Mouse (Mus musculus) megakaryocyte, embryonic 14.5 days (primary cell): ENCODE measurements around the gene C4b. TPM values are rescaled to one million over a fixed set of nuclear protein-coding genes. Genes with fewer than 3 reads are reported as not detected.
"Not testable (repeated sequence)": the region's sequence is repeated elsewhere in the genome, so short reads cannot be mapped to it uniquely, and the experiment has no call there.

Experiments
- H3K27me3 ChIP-seq: replicated peaks from 2 replicates; pipeline ENCODE3; 2012; ENCODE audit warnings: inconsistent platforms
- H3K36me3 ChIP-seq: replicated peaks from 2 replicates; pipeline ENCODE3; 2012; ENCODE audit warnings: low read length, inconsistent platforms, mixed read lengths
- H3K4me1 ChIP-seq: 2 replicates; pipeline ENCODE4 v1.6.1; 2012; ENCODE audit warnings: inconsistent platforms
- H3K4me3 ChIP-seq: replicated peaks from 2 replicates; pipeline ENCODE3; 2012; ENCODE audit warnings: moderate library complexity, mild to moderate bottlenecking, inconsistent platforms
- H3K9me3 ChIP-seq: 2 replicates; pipeline ENCODE4 v1.6.1; 2012; ENCODE audit warnings: inconsistent platforms
- FLI1 ChIP-seq: IDR thresholded peaks from 2 replicates; pipeline ENCODE4 v1.6.1; 2012; ENCODE audit warnings: low read length, inconsistent platforms, mixed read lengths
- GATA1 ChIP-seq: IDR thresholded peaks from 3 replicates; pipeline ENCODE4 v1.6.1; 2012; ENCODE audit warnings: mixed read lengths, low read length, inconsistent platforms, borderline replicate concordance
- polyA plus RNA-seq: library from polyadenylated mRNA; stranded (reverse); fragments of >175 nt; gene quantifications from 2 replicates; pipeline ENCODE4 v1.2.3, GENCODE M21; 2012; ENCODE audit warnings: low replicate concordance; ENCODE audit not compliant: insufficient read depth

Gene C4b
- polyA plus RNA-seq, 1 experiment = 0.06 TPM

DNA sequence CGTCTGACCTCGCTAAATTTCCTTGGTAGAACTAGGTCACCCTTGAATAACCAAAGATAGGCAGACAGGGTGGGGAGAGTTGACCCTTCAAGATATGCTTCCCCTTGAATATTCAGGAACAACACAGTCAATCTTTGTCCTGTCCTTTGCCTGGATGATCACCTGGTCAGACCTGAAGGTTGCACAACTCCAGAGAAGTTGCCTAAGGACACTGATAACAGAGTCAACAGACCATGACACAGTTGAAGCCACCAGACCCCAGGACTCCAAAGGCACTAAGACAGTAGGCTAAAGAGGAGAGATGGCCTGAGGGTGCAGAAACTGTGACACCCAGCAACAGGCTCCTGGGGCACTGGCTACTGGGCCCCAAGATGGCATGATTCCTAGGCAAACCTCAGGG, 15.8 kb downstream of the C4b start:
- Histone ChIP-seq H3K9me3 (peaks cover 10% of the 10 kb centered on the region), H3K4me3 (no peak overlapping the region), H3K27me3 (peaks cover 5% of the 10 kb centered on the region), H3K4me1 (no peaks in the 10 kb centered on the region), H3K36me3 (no peaks in the 10 kb centered on the region)
- TF ChIP-seq FLI1 (no peak), GATA1 (no peak)

DNA sequence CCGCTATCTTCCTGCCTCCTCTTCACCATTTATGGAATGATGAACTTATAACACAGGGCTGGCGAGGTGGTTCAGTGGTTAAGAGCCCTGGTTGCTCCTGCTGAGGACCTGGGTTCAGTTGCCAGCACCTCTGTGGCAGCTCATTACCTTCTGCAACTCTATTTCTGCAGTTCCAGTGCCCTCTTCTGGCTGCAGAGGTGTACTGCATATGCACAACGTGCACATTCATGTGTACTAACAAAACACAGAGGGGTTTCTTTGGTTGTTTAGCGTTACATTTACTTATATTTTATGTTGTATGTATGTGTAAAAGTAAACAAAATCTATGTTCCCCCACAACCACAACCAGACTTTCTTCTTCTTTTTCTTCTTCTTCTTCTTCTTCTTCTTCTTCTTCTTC, 20.6 kb downstream of the C4b start:
- H3K4me1 ChIP-seq = no peaks in the 10 kb centered on the region
- H3K27me3 ChIP-seq = peaks cover 3% of the 10 kb centered on the region
- H3K9me3 ChIP-seq = peaks cover 14% of the 10 kb centered on the region
- H3K4me3 ChIP-seq = no peak overlapping the region
- no peaks in the 10 kb centered on the region for H3K36me3 ChIP-seq
- TF ChIP-seq FLI1 (no peak), GATA1 (no peak)

DNA sequence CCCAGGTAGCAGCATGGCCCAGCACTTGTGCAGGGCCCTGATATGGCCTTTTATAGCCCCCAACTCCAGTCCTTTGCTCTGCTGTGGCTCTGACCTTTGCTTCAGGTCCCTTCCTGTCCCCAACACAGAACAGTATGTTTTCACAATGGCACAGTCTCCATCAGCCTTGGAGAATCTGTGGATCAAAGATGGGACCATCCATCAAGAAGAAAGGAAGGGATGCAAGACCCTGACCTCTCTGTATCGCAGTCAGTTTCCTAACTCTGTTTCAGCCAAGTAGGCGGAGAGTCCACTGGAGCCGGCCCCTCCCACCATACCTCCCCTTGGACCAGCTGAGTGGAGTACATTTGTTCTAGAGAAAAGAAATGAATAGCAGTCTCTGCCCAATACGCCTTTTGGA, 21.4 kb downstream of the C4b start:
- H3K9me3 ChIP-seq = peaks cover 14% of the 10 kb centered on the region
- H3K27me3 ChIP-seq, H3K4me1 ChIP-seq, H3K4me3 ChIP-seq, H3K36me3 ChIP-seq: not testable (repeated sequence)

DNA sequence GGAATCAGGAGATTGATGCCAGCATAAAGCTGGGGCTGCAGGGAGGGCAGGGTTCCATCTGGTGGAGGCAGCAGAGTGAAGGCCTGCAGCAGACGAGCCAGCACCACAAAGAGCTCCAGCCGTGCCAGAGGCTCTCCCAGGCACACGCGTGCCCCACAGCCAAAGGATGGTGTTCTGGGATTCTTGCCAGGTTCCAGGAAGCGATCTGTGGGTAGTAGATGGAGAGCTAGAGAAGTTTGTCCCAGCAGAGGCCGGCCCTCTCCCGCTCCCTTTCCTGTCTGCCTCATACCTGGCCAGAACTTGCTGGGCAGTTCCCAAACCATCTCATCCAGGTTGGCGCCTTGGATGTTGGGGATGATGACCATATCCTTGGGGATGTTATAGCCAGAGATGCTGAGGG, 23.8 kb downstream of the C4b start:
- not testable (repeated sequence) for H3K4me1 ChIP-seq, H3K4me3 ChIP-seq, H3K36me3 ChIP-seq
- Histone ChIP-seq H3K27me3 (peaks cover 11% of the 10 kb centered on the region), H3K9me3 (peaks cover 14% of the 10 kb centered on the region)

DNA sequence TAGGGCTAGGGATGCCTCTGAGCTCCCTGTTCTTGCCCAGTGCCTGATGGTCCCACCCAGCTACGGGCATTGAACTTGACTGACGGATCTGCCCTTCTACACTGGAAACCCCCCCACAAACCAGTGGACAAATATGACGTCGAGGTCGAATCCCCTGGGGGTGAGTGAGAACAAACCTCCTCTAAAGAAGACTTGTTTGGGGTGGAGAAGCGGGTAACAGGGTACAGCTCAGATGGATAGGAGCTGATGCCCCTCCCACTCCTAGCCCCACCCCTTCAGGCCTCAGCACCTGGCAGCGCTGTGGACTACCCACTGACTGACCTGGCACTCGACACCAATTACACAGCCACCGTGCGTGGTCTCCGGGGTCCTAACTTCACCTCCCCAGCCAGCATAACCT, 26.3 kb downstream of the C4b start:
- Histone ChIP-seq H3K4me3 (no peak overlapping the region), H3K27me3 (peaks cover 17% of the 10 kb centered on the region), H3K4me1 (no peaks in the 10 kb centered on the region), H3K36me3 (no peaks in the 10 kb centered on the region), H3K9me3 (no peaks in the 10 kb centered on the region)
- TF ChIP-seq GATA1 = no peak
- TF ChIP-seq FLI1 = no peak

DNA sequence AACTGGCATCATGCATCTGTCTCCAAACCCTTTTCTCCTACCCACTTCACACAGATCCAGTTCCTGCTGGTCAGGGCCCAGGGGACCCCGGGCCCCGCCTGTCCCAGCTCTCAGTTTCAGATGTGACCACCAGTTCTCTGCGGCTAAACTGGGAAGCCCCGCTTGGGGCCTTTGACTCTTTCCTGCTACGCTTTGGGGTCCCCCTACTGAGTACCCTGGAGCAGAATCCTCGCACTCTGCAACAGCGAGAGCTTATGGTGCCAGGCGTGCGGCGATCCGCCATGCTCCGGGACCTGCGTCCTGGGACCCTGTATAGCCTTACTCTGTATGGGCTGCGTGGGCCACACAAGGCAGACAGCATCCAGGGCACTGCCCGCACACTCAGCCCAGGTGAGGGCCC, 27.4 kb downstream of the C4b start:
- TF ChIP-seq FLI1 (no peak), GATA1 (no peak)
- Histone ChIP-seq H3K36me3 (no peaks in the 10 kb centered on the region), H3K4me3 (no peak overlapping the region), H3K4me1 (no peaks in the 10 kb centered on the region), H3K9me3 (no peaks in the 10 kb centered on the region), H3K27me3 (peaks cover 20% of the 10 kb centered on the region)

DNA sequence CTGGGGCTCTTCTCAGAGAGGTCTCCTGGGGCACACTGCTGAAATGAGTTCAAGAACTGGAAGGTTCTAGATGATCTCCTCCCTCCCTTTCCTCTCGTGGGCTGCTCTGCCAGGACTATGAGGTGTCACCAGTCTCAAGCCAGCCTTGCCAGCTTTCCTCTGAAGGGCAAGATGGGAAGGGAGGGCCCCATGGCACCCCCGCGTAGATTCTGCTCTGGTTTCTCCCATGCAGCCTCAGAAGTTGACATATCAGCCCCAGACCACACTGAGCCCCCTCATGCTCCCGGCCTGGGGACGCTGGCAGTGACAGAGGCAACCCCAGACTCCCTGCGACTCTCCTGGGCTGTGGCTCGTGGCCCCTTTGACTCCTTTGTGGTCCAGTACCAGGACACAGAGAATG, 28.2 kb downstream of the C4b start:
- not testable (repeated sequence) for H3K36me3 ChIP-seq, H3K4me1 ChIP-seq, H3K9me3 ChIP-seq, H3K4me3 ChIP-seq
- peaks cover 20% of the 10 kb centered on the region for H3K27me3 ChIP-seq

DNA sequence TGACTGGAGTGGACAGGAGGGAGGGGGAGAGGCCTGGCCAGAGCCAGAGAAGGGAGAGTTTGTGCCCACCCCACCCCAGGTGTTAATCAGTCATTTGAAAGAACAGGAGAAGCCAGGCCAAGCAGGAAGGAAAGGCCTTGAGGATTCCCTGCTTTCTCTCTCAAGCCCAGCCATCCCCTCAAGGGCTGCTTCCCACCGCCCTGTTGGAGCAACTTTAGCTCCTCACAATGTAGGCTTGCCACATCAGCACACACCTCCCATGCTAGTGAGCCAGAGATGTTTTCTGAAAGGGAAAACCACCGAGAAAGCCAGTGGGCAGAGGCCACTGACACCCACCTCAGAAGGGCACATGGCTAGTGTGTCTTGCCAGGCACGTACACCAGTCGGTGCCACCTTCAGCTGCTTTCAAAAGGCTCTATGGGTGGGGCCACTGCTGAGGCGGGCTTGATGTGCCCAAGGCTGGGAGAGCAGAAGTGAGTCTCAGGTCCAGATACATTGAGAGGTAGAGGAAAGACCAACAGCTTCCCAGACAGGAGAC, 28.7 kb downstream of the C4b start:
- not testable (repeated sequence) for H3K4me1 ChIP-seq, H3K36me3 ChIP-seq, H3K4me3 ChIP-seq, H3K9me3 ChIP-seq
- H3K27me3 ChIP-seq = peaks cover 20% of the 10 kb centered on the region

DNA sequence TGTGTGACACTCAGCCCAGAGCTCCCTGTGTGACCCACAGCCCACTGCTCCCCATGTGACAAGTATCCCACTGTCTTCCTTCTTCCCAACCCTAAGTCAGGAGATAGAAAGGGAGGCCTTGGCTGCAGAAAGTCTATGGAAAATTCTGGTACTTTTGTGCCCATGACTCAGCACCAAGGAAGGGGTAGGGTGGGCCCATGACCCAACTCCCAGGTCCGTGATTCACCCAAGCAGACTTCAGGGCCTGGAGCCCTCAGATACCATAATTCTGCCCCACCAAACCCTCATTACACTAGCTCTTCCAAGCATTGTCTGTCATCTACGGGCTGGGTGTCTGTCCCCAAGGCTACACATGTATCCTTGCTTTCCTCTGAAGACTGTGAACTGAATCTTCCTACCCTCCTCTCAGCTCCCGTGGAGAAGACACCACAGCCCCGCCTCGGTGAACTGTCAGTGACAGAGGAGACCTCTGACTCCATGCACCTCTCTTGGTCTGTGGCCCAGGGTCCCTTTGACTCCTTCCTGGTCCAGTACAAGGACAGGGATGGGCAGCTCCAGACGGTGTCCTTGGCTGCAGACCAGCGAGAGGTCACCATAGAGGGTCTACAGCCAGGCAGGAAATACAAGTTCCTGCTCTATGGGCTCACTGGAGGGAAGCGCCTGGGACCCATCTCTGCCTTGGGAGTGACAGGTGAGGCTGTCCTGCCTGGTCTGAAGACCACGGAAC, 29.3 kb downstream of the C4b start:
- H3K4me1 ChIP-seq, H3K36me3 ChIP-seq, H3K4me3 ChIP-seq, H3K9me3 ChIP-seq: not testable (repeated sequence)
- H3K27me3 ChIP-seq = peaks cover 23% of the 10 kb centered on the region

DNA sequence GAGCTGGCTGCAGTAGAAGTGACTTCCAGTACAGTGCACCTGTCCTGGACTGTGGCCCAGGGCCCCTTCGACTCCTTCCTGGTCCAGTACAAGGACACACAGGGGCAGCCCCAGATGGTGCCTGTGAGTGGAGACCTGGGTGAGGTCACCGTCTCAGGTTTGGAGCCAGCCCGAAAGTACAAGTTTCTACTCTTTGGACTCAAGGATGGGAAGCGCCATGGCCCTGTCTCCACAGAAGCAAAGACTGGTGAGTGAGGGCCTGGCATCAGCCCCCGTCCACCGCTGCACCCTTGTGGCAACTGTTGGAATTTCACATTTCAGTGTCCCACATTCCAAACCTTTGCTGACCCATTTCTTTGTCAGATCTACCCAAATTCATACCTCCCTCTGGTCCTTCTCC, 30.7 kb downstream of the C4b start:
- Histone ChIP-seq H3K4me1 (no peaks in the 10 kb centered on the region), H3K4me3 (no peak overlapping the region), H3K36me3 (no peaks in the 10 kb centered on the region), H3K9me3 (no peaks in the 10 kb centered on the region), H3K27me3 (peaks cover 23% of the 10 kb centered on the region)
- TF ChIP-seq FLI1 = no peak
- no peak for TF ChIP-seq GATA1

DNA sequence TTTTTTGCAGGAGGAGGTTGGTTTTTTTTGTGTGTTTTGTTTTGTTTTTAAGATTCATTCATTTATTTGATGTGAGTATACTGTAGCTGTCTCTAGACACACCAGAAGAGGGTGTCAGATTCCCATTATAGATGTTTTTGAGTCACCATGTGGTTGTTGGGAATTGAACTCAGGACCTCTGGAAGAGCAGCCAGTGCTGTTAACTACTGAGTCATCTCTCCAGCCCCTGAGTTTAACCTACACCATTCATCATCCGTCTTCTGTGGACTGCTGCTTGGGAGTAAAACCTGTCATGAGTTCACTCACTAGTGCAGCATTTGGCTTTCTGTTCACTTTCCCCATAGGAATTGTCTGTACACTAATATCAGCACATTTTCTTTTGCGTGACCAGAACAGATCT, 37.2 kb downstream of the C4b start:
- Histone ChIP-seq H3K27me3 (peaks cover 13% of the 10 kb centered on the region), H3K9me3 (peaks cover 19% of the 10 kb centered on the region)
- H3K4me1 ChIP-seq, H3K4me3 ChIP-seq, H3K36me3 ChIP-seq: not testable (repeated sequence)

DNA sequence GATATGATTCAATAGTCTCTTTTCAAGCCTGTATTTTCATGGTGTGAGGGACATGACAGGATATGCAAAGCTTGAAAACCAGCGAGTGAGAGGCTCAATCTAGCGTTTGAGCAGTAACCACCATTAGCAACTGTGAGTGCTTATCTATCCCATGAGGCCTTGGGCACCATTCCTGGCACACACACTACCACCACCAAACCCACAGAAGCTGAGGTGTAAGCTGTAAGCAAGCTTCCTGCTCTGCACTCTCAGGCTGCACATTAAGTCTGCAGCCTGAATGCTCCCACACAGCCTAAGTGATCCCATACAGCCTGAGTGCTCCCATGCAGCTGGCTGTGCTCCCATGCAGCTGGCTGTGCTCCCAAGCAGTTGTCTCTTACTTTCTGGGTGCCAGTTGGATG, 43.0 kb downstream of the C4b start:
- Histone ChIP-seq H3K9me3 (peaks cover 19% of the 10 kb centered on the region), H3K27me3 (peaks cover 24% of the 10 kb centered on the region), H3K36me3 (no peaks in the 10 kb centered on the region), H3K4me1 (peaks cover 9% of the 10 kb centered on the region), H3K4me3 (no peak overlapping the region)
- TF ChIP-seq FLI1 (no peak), GATA1 (no peak)
